Mouse (Mus musculus): Measurements from ENCODE around the gene Fars2. TPM values are rescaled to one million over a fixed set of nuclear protein-coding genes. Genes with fewer than 3 reads are reported as not detected.
A peak's percentile ranks its signal among the peaks of the same experiment; 100 is the strongest.

Gene Fars2
- polyA plus RNA-seq, 1 experiment from 2014 or later, result 26.7 TPM

DNA sequence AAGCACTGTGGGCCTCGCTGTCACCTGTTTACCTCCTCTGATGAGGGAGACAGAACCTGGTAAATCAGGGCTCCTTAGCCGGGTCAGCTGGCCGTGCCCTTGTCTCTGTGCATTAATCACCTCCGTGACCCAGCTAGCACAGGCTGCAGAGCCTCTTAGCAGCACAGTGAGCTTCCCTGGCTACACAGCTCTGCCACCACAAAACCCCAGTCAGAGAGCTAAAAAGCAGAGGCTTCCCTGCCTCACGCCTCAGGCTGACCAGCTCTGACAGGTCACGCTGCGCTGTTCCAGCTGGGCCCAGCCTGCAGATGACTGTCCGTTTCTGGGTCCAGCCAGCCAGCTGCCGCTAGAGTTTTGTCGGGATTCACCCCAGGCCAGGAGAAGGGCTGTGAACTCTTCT is 423.0 kb downstream of the Fars2 start:
- H3K4me3 ChIP-seq (ENCODE audit: low read depth, low read length), result no peak overlapping the region
- no peaks in the 10 kb centered on the region for H3K27me3 ChIP-seq (ENCODE audit: control insufficient read depth, insufficient read depth, low read length)
- no peak overlapping the region for H3K9ac ChIP-seq (replicated peaks; ENCODE audit: low read depth, low read length)
- H3K4me1 ChIP-seq (ENCODE audit: control insufficient read depth, insufficient read depth, low read length), result peaks cover 14% of the 10 kb centered on the region
- no peaks in the 10 kb centered on the region for H3K9me3 ChIP-seq (ENCODE audit: control insufficient read depth, low read length)
- H3K36me3 ChIP-seq (ENCODE audit: control insufficient read depth, insufficient read depth, low read length), result no peaks in the 10 kb centered on the region
- no peak for ATAC-seq (ENCODE audit: low read depth)
- H3K27ac ChIP-seq (ENCODE audit: low read depth, low read length), result no peak overlapping the region
- no peak overlapping the region for H3K4me2 ChIP-seq (ENCODE audit: low read depth, low read length)
- WGBS, result 55% methylated on average over 10 of the region's 10 CpGs

DNA sequence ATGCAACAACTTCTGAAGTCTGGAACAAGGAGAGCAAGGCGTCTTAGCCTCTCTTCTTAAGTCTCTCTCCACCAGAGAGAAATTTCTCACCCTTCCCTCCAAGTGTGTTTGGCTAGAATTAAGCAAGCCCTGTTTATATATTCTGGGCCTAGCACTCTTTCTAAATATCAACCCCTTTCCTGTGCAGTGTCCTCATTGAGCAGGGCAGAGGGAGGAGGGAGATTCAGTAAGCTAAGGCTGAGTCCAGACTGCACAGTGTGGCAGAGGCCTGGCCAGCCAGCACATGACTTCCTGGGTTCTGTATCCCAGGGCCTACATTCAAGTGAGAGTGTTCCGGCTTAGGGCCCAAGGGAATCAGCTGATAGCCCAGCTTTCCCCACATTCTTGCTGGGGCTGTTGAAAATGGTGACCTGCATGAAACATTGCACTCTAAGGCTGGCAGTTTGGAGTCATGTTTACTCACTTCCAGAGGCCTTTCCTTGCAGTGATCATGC is 424.1 kb downstream of the Fars2 start:
- Histone ChIP-seq H3K9me3 (ENCODE audit: control insufficient read depth, low read length) (no peaks in the 10 kb centered on the region), H3K4me1 (ENCODE audit: control insufficient read depth, insufficient read depth, low read length) (peaks cover 14% of the 10 kb centered on the region), H3K27ac (ENCODE audit: low read depth, low read length) (no peak overlapping the region), H3K27me3 (ENCODE audit: control insufficient read depth, insufficient read depth, low read length) (no peaks in the 10 kb centered on the region), H3K9ac (replicated peaks; ENCODE audit: low read depth, low read length) (no peak overlapping the region), H3K36me3 (ENCODE audit: control insufficient read depth, insufficient read depth, low read length) (no peaks in the 10 kb centered on the region), H3K4me3 (ENCODE audit: low read depth, low read length) (no peak overlapping the region), H3K4me2 (ENCODE audit: low read depth, low read length) (no peak overlapping the region)
- 79% methylated on average over 2 of the region's 2 CpGs for WGBS
- ATAC-seq (ENCODE audit: low read depth), result no peak

DNA sequence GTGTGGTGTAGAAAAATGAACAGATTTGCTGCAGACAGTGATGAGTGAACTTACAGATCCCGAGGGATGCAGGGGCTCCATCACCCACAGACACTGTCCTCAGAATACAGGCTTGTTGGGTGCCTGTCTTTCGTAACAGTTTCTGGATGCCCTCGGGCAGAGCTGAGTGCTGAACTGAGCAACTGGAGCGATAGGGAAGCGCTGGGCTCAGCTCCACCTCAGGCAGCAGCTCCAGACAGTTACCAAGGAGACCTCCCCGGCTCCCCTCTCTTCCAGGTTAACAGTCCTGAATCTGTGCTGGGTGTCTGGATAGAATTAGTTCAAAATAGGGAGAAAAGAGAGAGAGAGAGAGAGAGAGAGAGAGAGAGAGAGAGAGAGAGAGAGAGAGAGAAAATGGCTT is 433.5 kb downstream of the Fars2 start:
- WGBS, result 44% methylated on average over 6 of the region's 6 CpGs
- Histone ChIP-seq H3K4me2 (ENCODE audit: low read depth, low read length) (no peak overlapping the region), H3K9ac (replicated peaks; ENCODE audit: low read depth, low read length) (no peak overlapping the region), H3K27me3 (ENCODE audit: control insufficient read depth, insufficient read depth, low read length) (no peaks in the 10 kb centered on the region), H3K36me3 (ENCODE audit: control insufficient read depth, insufficient read depth, low read length) (no peaks in the 10 kb centered on the region), H3K4me1 (ENCODE audit: control insufficient read depth, insufficient read depth, low read length) (no peaks in the 10 kb centered on the region), H3K27ac (ENCODE audit: low read depth, low read length) (no peak overlapping the region), H3K9me3 (ENCODE audit: control insufficient read depth, low read length) (no peaks in the 10 kb centered on the region), H3K4me3 (ENCODE audit: low read depth, low read length) (no peak overlapping the region)
- no peak for ATAC-seq (ENCODE audit: low read depth)

DNA sequence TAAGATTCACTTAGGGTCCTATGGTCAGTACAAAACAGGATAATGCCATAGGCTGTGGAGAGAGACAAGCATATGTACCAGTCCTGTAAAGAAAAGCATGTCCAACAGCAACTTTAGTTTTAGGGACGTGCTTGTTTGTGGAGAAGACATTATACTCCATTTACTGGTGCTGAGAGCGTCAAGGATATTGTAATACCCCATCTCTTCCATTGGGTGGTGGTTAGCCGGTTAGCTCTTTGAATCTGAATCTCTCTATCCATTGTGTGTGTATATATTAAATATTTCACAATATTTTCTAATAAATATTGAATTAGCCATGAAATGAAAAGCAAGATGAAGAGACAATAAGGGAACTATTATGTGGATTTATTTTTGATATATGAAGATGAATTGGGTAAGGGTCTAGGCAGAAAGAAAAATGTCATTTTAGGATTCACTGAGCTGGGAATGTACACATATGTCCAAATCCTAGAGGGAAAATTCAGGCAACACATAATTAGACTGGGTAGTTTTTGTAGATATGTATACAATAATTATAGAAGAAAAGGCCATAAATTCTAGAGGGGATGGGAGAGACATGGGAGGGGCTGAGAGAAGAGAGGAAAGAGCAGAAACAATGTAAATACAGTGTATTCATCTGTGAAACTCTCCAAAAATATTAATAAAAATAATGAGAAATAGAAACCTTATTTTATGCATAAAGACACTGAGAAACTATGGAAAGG is 435.5 kb downstream of the Fars2 start:
- H3K27me3 ChIP-seq (ENCODE audit: control insufficient read depth, insufficient read depth, low read length), result no peaks in the 10 kb centered on the region
- no peaks in the 10 kb centered on the region for H3K4me1 ChIP-seq (ENCODE audit: control insufficient read depth, insufficient read depth, low read length)
- 0 out of 2 replicates have a peak, but pooled peaks have one; percentile 15 for ATAC-seq (ENCODE audit: low read depth)
- no peaks in the 10 kb centered on the region for H3K36me3 ChIP-seq (ENCODE audit: control insufficient read depth, insufficient read depth, low read length)
- H3K4me3 ChIP-seq (ENCODE audit: low read depth, low read length), result no peak overlapping the region
- no peak overlapping the region for H3K9ac ChIP-seq (replicated peaks; ENCODE audit: low read depth, low read length)
- no peak overlapping the region for H3K4me2 ChIP-seq (ENCODE audit: low read depth, low read length)
- no peak overlapping the region for H3K27ac ChIP-seq (ENCODE audit: low read depth, low read length)
- WGBS, result 64% methylated on average over 3 of the region's 3 CpGs
- no peaks in the 10 kb centered on the region for H3K9me3 ChIP-seq (ENCODE audit: control insufficient read depth, low read length)

DNA sequence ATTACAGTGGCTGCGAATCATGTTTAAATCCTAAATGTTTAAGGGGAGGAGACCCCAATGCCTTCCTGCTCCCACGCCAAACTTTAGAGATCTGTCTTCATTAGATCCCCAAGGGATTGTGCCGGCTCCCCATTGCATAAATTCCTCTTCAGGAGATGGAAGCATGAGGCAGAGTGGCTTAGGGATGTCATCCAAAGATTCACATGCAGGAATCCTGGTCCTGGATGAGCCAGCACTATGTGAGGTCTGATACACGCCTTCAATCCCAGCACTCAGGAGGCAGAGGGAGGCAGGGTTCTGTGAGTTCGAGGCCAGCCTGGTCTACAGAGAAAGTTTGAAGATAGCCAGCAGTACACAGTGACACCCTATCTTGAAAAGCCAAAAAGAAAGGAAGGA is 436.0 kb downstream of the Fars2 start:
- H3K9ac ChIP-seq (replicated peaks; ENCODE audit: low read depth, low read length), result no peak overlapping the region
- no peak overlapping the region for H3K27ac ChIP-seq (ENCODE audit: low read depth, low read length)
- 84% methylated on average over 5 of the region's 5 CpGs for WGBS
- H3K27me3 ChIP-seq (ENCODE audit: control insufficient read depth, insufficient read depth, low read length), result no peaks in the 10 kb centered on the region
- H3K4me3 ChIP-seq (ENCODE audit: low read depth, low read length), result no peak overlapping the region
- no peaks in the 10 kb centered on the region for H3K9me3 ChIP-seq (ENCODE audit: control insufficient read depth, low read length)
- ATAC-seq (ENCODE audit: low read depth), result no peak
- no peak overlapping the region for H3K4me2 ChIP-seq (ENCODE audit: low read depth, low read length)
- H3K4me1 ChIP-seq (ENCODE audit: control insufficient read depth, insufficient read depth, low read length), result no peaks in the 10 kb centered on the region
- H3K36me3 ChIP-seq (ENCODE audit: control insufficient read depth, insufficient read depth, low read length), result no peaks in the 10 kb centered on the region

DNA sequence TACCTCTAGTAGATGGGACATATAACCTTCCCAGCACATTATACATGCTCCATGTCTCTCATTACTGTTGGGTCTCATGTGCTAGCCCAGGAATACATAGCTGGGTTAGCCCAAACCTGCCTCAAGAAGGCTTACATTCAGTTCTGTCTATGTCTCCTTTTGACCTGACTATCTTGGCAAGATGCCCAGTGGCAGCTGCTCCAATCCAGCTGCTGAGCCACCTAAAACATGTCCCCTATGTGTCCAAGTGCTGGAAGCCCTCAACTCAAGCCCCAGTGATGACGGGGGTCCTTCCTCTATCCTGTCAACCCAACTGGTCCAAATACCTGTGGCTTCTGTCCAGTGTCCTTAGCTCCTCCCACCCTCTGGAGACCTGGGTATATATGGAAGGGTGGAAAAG is 437.5 kb downstream of the Fars2 start:
- Histone ChIP-seq H3K36me3 (ENCODE audit: control insufficient read depth, insufficient read depth, low read length) (no peaks in the 10 kb centered on the region), H3K27me3 (ENCODE audit: control insufficient read depth, insufficient read depth, low read length) (no peaks in the 10 kb centered on the region), H3K9ac (replicated peaks; ENCODE audit: low read depth, low read length) (no peak overlapping the region), H3K4me3 (ENCODE audit: low read depth, low read length) (no peak overlapping the region), H3K9me3 (ENCODE audit: control insufficient read depth, low read length) (no peaks in the 10 kb centered on the region), H3K4me1 (ENCODE audit: control insufficient read depth, insufficient read depth, low read length) (no peaks in the 10 kb centered on the region), H3K4me2 (ENCODE audit: low read depth, low read length) (no peak overlapping the region), H3K27ac (ENCODE audit: low read depth, low read length) (no peak overlapping the region)
- no peak for ATAC-seq (ENCODE audit: low read depth)
- WGBS, result 76% methylated on average over 1 of the region's 1 CpGs

DNA sequence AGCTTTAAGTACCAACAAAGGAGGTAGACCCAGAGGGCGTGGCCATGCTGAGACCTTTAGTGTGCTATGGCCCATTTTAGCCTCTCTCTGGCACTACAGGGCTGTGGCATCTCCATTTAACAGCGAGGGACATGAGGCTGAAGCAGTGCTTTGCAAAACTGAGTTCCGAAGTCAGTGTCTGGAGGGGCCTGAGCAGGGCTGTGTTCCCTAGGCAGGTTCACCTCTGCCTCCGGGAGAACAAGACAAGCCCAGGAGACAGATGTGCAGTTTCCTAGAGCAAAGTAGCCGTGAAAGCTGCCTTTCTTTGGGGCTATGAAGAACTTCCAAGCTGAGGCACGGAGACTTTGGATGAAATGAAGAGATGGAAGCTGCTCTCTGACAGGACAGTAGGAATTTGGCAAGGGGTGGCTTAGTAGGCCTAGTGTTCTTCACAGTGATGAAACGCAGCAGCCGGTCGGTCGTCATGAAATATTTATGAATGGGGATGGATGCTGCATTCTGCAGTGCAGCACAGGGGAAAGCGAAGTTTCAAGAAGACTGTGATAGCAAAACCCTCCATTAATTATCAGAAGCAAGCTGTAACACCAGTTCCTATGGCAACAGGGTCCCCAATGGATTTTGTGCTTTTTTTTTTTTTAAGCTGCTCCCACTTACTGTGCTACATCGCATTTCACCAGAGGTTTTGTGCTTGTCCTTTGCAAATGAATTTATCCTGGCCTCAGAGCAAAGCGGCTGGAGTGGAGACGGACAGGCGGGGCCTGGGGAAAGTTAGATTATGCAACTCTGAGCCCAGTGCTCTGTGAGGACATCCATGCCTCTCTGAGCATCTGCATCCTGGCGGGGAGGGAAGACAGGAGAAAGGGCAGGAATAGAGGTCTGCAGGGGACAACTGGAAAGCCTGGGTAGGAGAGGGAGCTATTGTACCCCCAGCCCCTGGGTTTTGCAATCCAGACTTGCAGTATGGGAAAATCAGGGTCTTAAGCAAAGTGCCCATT is 445.5 kb downstream of the Fars2 start:
- H3K4me2 ChIP-seq (ENCODE audit: low read depth, low read length), result peak overlapping the region; percentile 2; the same call in 1 of the 2 replicates
- H3K9ac ChIP-seq (replicated peaks; ENCODE audit: low read depth, low read length), result peak overlapping the region; percentile 28; the same call in 1 of the 2 replicates
- no peak overlapping the region for H3K4me3 ChIP-seq (ENCODE audit: low read depth, low read length)
- 37% methylated on average over 16 of the region's 16 CpGs for WGBS
- H3K36me3 ChIP-seq (ENCODE audit: control insufficient read depth, insufficient read depth, low read length), result no peaks in the 10 kb centered on the region
- H3K9me3 ChIP-seq (ENCODE audit: control insufficient read depth, low read length), result no peaks in the 10 kb centered on the region
- H3K27me3 ChIP-seq (ENCODE audit: control insufficient read depth, insufficient read depth, low read length), result no peaks in the 10 kb centered on the region
- H3K27ac ChIP-seq (ENCODE audit: low read depth, low read length), result peak overlapping the region; percentile 75
- peak; percentile 85 for ATAC-seq (ENCODE audit: low read depth)
- H3K4me1 ChIP-seq (ENCODE audit: control insufficient read depth, insufficient read depth, low read length), result peaks cover 16% of the 10 kb centered on the region

DNA sequence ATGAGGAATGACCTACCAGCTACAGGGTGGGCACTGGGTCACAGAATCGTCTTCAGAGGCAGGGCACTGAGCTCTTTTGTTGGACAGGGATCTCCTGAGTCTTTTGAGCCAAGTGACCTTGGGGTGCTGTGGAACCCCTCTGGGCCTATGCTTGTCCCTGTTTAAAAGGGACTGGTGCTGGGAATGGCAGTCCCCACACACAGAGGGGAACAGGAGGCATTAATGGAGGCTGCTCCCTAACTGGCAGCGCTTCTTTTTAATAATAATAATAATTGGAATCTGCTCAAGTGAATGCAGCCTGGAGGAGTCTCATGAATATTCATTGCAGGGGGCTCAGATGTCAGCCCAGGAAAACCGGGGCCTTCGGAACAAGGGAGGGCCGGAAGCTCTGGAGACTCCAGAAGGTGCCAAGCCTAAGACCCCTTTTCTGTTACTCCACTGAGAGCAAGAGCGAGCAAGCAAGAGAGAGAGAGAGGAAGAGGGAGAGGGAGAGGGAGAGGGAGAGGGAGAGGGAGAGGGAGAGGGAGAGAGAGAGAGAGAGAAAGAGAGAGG is 447.6 kb downstream of the Fars2 start:
- no peak for ATAC-seq (ENCODE audit: low read depth)
- H3K36me3 ChIP-seq (ENCODE audit: control insufficient read depth, insufficient read depth, low read length), result no peaks in the 10 kb centered on the region
- H3K4me1 ChIP-seq (ENCODE audit: control insufficient read depth, insufficient read depth, low read length), result peaks cover 16% of the 10 kb centered on the region
- H3K27ac ChIP-seq (ENCODE audit: low read depth, low read length), result no peak overlapping the region; the same call in 1 of the 2 replicates
- no peaks in the 10 kb centered on the region for H3K9me3 ChIP-seq (ENCODE audit: control insufficient read depth, low read length)
- WGBS, result 25% methylated on average over 6 of the region's 6 CpGs
- H3K27me3 ChIP-seq (ENCODE audit: control insufficient read depth, insufficient read depth, low read length), result no peaks in the 10 kb centered on the region
- no peak overlapping the region for H3K4me2 ChIP-seq (ENCODE audit: low read depth, low read length)
- no peak overlapping the region for H3K9ac ChIP-seq (replicated peaks; ENCODE audit: low read depth, low read length)
- no peak overlapping the region for H3K4me3 ChIP-seq (ENCODE audit: low read depth, low read length)

All from neural tube, embryonic 14.5 days (tissue).